Mouse (Mus musculus): Measurements from ENCODE around the gene Bbs1. TPM values are rescaled to one million over a fixed set of nuclear protein-coding genes. Genes with fewer than 3 reads are reported as not detected.
"Not testable (repeated sequence)": the region's sequence is repeated elsewhere in the genome, so short reads cannot be mapped to it uniquely, and the experiment has no call there.

The Bbs1 gene
- 10 to 100 TPM; 41.5 to 44.1 TPM for total RNA-seq (2021)

GRCm38 (mm10) chr19:4905979-4906794 is at the start of gene Bbs1:
Bbs1 (minus strand) TSS chr19:4906628.
- intact Hi-C loops (cut with DNase I): loop anchor here (1.0 to 2.0 kb wide), 2 partner anchors 150 to 277 kb away; partner anchors contain the start of gene Rbm4b
- DNase-seq (ENCODE audit: low spot score in 2 of 2): peak; percentile 83 to 85

DNA sequence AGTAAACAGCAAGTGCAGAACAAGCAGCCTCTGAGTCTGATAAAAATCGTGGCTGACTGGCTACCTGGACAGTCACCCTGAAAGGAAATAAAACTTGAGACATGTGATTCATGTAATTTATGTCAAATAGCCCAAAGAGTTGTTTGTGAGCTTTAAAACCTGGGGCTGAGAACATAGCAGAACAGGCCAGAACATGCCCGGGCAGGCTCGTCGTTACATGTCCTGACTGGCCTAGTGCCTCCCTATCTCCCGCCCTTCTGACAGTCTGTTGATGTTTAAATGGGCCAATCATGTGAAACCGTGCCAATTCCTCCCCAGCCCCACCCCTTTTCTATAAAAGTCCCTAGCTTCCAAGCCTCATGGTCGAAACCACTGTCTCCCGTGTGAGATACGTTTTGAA is 42.2 kb upstream of the Bbs1 start:
- intact Hi-C loops (cut with DNase I); DNase-seq (ENCODE audit: low spot score in 2 of 2): not testable (repeated sequence)

DNA sequence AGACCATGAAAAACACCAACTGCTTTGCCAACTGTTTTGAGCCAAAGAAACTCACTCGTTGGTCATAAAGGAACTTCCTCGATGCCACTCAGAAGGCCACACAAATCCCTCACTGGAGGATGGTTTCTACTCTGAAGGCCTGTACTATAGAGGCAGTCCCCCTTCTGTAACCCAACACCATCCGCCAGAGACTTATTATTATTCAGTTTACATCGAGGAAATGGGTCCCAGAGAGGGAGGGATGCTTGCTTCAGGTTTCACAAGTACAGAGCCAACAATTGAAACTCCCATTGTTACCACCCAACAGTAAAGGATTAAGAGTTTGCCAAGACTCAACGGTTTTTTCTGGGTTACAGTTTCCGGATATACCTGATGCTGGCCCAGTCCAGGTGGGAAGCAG is 39.1 kb upstream of the Bbs1 start:
- DNase-seq (ENCODE audit: low spot score in 2 of 2): no peak
- intact Hi-C loops (cut with DNase I): no loop called here

DNA sequence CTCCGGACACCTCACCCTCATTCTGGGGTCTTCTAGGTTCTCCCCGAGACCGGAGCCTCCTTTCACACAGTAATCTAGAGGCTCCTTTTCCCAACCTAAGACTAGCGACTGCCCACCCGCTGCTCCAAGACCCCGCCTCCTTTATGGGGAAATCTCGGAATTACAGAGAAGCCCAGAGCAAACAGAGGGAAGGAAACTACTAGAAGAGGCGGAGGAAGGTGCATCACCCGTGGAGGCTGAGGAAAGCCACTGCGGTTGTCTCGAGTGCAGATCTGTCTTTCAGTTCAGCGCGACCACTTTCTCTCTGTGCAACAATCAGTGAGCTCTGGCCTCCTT is 36.8 kb upstream of the Bbs1 start:
- DNase-seq (ENCODE audit: low spot score in 2 of 2): peak; percentile 21 to 48
- intact Hi-C loops (cut with DNase I): no loop called here

- DNase-seq (ENCODE audit: low spot score in 2 of 2): peak; percentile 78 to 83
- intact Hi-C loops (cut with DNase I): no loop called here
These were observed 36.3 kb upstream of the Bbs1 start, which contains the start of gene Peli3 for GRCm38 (mm10) chr19:4942551-4943252. Peli3 (minus strand) TSS chr19:4943127.

GRCm38 (mm10) chr19:4937444-4938310 is 31.2 kb upstream of the Bbs1 start:
- intact Hi-C loops (cut with DNase I): no loop called here
- DNase-seq (ENCODE audit: low spot score in 2 of 2): no peak

DNA sequence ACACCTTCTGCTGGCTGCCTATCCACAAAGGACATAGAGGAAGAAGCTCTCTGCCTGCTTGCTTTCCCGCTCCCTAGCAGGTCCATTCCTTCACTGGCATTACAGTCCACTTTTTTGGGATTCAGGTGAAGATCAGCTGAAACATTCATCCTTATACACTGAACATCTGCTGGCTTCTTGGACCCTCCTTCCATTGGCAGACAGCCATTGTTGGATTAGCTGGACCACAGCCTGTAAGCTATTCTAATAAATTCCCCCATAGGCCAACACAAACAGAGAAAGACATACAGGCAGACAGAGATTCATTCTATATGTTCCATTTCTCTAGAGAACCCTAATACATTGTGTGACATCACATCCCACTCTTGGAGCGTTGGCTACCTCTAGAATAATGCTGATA is 30.5 kb upstream of the Bbs1 start:
- intact Hi-C loops (cut with DNase I): no loop called here
- no peak for DNase-seq (ENCODE audit: low spot score in 2 of 2)

DNA sequence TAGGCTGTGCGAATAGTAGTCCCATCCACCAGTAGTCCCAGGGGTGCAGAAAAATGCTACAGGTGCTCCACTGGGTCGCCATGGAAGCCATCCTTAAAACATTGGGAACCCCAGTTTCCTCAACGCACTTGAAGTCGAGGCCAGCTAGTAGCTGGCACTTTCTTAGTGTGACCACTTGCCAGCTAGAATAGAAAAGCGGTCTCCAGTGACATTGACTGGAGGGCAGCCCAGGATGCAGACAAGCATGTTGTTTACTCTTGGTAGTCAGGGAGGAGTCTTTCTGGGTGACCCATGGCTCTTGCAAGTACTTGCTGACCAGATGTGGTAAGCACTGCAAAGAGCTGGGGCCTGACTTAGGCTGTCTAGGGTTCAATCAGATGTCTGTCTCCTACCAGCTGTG is 22.4 kb upstream of the Bbs1 start:
- intact Hi-C loops (cut with DNase I): no loop called here
- DNase-seq (ENCODE audit: low spot score in 2 of 2): no peak

DNA sequence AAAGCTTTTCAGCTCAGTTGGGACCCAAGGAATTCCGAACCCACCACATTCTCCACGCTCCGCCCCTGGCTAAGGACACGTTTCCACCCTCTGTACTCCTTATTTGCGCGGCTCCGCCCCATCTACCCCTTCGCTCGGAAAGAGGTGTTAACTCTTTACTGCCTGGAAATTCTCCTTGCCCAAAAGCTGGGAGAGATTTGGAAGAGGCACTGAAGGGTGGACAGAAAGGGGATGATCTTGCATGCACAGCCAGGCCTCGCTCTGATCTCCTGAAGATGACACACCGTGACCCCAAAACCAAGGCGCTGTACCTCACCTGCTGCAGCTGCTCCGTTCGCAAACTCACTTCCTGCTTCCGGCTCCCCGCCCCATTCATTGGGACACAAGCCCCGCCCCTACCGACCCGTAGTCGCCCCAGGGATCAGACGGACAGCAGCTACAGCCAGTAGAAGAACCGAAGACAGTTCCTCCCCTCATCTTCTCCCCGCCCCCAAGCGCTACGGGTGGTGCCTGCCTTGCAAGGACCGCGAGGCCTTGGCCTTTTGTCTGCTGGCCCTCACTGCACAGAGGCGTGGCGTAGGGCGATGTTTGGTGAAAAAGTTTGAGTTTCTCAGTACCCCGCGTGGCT is 21.6 kb upstream of the Bbs1 start, which contains the start of gene Dpp3:
TSS of gene Dpp3 (minus strand) at position 384 of the 628 bp plus-strand sequence.
- intact Hi-C loops (cut with DNase I): no loop called here
- DNase-seq (ENCODE audit: low spot score in 2 of 2): peak; percentile 98 to 99

GRCm38 (mm10) chr19:4925121-4925860 is 18.9 kb upstream of the Bbs1 start:
- no peak for DNase-seq (ENCODE audit: low spot score in 2 of 2)
- intact Hi-C loops (cut with DNase I): no loop called here

DNA sequence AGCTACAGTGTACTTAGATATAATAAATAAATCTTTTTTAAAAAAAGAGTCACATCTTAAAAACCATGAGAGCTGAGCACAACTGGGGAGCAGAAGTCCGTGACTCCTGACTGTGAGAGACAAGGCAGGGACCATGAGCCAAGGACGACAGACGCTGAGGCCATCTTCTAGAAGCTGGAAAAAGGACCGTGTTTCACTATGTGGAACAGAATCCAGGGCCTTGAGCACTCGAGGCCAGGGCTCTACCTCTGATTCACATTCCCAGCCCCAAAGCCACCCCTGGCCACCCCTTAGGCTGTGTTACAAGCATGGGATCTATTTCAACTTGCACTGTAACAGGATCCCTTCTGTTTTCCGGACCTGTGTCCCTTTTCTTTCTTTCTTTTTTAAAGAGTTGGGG is 13.2 kb upstream of the Bbs1 start:
- intact Hi-C loops (cut with DNase I): no loop called here
- no peak for DNase-seq (ENCODE audit: low spot score in 2 of 2)

GRCm38 (mm10) chr19:4916827-4917226 is 10.4 kb upstream of the Bbs1 start:
- intact Hi-C loops (cut with DNase I): no loop called here
- no peak for DNase-seq (ENCODE audit: low spot score in 2 of 2)

DNA sequence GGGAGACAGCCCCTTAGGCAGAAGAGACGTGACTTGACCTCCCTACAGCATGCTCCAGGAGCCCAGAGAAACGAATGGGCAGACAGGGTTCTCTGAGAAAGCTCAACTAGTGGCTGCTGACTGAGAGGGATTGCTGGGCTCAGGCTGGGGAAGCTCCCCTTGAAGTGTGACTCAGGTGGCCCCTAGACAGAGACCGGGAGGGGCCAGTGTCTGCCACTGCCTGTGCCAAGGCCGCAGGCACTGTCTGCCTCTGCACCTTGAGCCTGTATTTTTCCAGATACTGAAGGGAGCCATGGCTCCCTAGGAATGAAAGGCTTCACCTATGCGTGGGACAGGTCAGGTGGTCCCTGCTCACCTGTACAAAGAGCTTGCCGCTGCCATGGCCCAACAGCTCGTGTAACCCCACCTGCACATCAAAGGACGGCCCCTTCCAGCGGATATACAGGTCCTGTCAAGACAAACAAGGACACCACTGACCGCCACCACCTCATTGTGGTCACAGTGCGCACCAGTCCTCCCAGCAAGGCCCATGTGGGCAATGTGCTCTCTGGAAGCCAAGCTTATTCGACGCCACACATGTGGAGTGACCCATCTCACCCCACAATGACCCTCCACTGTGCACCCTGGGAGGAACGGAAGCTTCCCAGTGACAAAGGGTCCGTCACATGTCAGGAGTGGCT is 9.6 kb upstream of the Bbs1 start:
- intact Hi-C loops (cut with DNase I): no loop called here
- no peak for DNase-seq (ENCODE audit: low spot score in 2 of 2)

DNA sequence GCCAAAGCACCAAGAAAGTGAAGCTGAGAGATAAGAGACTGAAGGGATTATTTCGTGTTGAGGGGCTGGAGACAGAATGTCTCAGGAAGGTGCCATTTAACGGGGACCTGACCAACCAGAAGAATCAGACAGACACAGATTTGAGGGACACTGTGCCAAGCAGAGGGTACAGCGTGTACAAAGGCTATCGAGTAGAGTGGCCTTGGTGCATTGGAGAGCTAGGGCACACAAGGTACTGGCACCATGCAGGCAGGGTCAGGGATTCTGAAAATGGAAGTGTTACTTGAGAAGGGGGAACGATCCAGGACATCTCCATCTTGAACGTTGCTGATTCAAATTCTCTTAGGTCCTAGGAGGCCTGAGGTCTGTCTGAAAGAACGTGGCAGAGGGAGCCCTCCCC is 2.9 kb upstream of the Bbs1 start:
- intact Hi-C loops (cut with DNase I): no loop called here
- no peak for DNase-seq (ENCODE audit: low spot score in 2 of 2)

DNA sequence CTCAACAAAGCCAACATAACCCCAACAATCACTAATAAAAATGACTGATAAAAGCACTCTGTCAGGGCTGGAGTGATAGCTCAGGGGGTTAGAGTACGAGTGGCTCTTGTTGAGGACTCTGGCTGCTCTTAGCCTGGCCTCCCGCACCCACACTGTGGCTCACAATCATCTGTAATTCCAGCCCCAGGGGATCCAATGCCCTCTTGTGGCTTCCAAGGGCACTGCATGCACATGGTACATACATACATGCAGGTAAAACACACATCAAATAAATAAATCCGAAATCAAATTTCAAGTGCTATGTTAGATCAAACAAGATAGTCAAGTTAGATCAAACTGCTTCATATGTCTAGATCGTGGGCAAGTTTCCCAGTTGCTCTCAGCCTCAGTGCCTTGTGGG is 1.7 kb upstream of the Bbs1 start:
- intact Hi-C loops (cut with DNase I): no loop called here
- no peak for DNase-seq (ENCODE audit: low spot score in 2 of 2)

DNA sequence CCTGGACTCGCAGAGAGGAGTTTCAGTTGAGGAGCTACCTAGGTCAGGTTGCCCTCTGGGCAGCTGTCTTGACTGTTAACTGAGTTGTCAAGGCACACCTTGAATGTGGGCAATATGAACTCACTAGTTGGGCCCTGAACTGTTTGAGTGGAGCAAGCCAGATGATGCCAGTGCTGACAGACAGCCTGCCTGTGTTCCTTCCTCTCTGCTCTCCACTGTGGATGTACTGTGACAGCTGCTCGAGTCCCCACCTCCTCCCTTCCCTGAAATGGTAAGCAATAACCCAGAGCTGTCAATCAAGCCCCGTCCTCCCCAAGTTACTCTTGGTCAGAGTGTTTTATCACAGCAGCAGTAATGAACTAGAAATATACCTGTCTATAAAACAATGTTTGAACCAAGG is 6.5 kb downstream of the Bbs1 start:
- no peak for DNase-seq (ENCODE audit: low spot score in 2 of 2)
- intact Hi-C loops (cut with DNase I): no loop called here

GRCm38 (mm10) chr19:4898972-4899371 is 7.5 kb downstream of the Bbs1 start:
- intact Hi-C loops (cut with DNase I): no loop called here
- no peak for DNase-seq (ENCODE audit: low spot score in 2 of 2)

DNA sequence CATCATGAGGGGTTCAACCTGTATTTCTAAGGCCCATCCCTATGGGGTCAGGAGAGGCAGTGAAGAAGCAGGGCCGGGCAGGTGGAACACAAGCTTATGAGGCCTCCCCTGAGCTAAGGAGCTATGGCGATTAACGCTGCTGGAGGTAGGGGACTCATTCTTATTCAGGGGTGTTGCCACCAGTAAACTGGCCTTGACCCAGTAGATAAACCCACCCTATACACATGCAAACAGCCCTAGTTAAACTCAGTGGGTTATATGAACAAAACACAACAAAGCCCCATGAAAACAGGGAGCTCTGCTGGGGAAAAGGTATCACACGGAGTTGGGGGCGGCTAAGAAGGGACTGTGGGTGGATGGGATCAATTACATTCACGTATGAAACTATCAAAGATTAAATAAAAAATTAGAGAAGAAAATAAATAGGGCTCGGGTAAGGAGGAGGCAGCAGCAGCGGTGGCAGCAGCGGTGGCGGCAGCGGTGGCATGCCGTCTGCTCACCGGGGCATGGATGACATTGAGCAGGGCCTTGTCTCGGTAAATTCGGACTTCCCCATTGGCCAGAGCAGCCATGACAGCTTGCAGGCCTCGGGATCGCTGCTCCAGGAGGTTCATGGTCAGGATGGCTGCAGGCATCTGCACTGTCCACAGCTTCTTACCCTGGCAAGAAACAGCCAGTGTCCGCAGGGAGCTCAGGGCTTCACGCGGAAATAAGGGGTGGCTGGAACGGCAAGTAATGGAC is 9.5 kb downstream of the Bbs1 start:
- intact Hi-C loops (cut with DNase I): no loop called here
- DNase-seq (ENCODE audit: low spot score in 2 of 2): no peak
